Mouse (Mus musculus) liver, embryonic 14.5 days (tissue): Measurements from ENCODE around the gene Arhgap27.

Experiments
- CTCF ChIP-seq: IDR thresholded peaks from 2 replicates; pipeline ENCODE4 v1.5.1; 2016; ENCODE audit warnings: antibody characterized with exemption, low read depth, control low read depth
- EP300 ChIP-seq: IDR thresholded peaks from 2 replicates; pipeline ENCODE4 v1.6.1; 2016; ENCODE audit warnings: antibody characterized with exemption, low read depth

- TF ChIP-seq CTCF (no peak), EP300 (no peak)
Measured at GRCm38 (mm10) chr11:103337180-103337579, 26.3 kb downstream of the Arhgap27 start.
